Mouse (Mus musculus): ENCODE results near the gene Nt5m.

DNA sequence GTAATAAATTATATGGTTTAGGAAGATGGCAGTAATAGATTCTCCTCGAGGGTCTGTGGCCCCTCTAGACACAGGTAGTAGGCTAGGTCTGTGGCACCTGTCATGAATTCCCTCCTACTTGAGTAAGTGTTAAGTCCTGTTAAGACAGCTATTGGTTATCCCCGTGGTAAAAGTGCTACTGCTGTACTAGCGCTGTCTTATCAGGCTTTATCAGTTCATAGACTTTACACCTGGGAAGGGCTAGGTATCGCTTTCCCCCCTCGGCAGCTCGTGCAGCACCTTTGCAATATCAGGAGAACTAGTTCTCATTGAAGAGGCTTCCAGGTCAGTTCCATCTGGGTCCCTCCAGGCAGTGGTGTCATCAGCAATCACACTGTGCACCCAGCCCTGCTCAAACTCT is 25.1 kb downstream of the Nt5m start:
- no peak for TF ChIP-seq CTCF (IDR thresholded peaks at IDR 0.05; ENCODE audit: borderline replicate concordance, insufficient read depth, low read depth, low read length)
- no peak for TF ChIP-seq POLR2A (IDR thresholded peaks at IDR 0.05; ENCODE audit: borderline replicate concordance, insufficient read depth, low read length)
